Mouse (Mus musculus) G1E (cell line): ENCODE results near the gene Ccl5. TPM values are rescaled to one million over a fixed set of nuclear protein-coding genes. Genes with fewer than 3 reads are reported as not detected.

Source experiments
- ATAC-seq: 2 replicates; pipeline ENCODE4 v1.8.0; 2016; ENCODE audit warnings: mild to moderate bottlenecking; ENCODE audit not compliant: insufficient number of reproducible peaks, poor library complexity, low FRiP score, severe bottlenecking; ENCODE audit errors: extremely low read depth
- DNase-seq: peaks from one replicate; pipeline ENCODE4 v3.0.0; 2012; ENCODE audit warnings: low spot score
- H3K27me3 ChIP-seq: 2 replicates; pipeline ENCODE4 v1.6.1; 2012; ENCODE audit warnings: mild to moderate bottlenecking, low read length, inconsistent platforms; ENCODE audit not compliant: insufficient read depth
- H3K36me3 ChIP-seq: replicated peaks from 2 replicates; pipeline ENCODE3; 2012; ENCODE audit warnings: mild to moderate bottlenecking, inconsistent platforms
- H3K4me1 ChIP-seq: 2 replicates; pipeline ENCODE4 v1.6.1; 2012; ENCODE audit warnings: low read depth, low read length, inconsistent platforms, mixed read lengths; ENCODE audit not compliant: insufficient read depth
- H3K4me3 ChIP-seq: 2 replicates; pipeline ENCODE4 v1.5.1; 2012; ENCODE audit warnings: low read depth, mild to moderate bottlenecking, inconsistent platforms, low read length, moderate library complexity, mixed read lengths
- H3K9me3 ChIP-seq: replicated peaks from 2 replicates; pipeline ENCODE4 v1.6.1; 2012; ENCODE audit warnings: inconsistent platforms
- CTCF ChIP-seq: IDR thresholded peaks from 2 replicates; pipeline ENCODE4 v1.5.1; 2012; ENCODE audit warnings: low read depth, low read length, inconsistent platforms, mixed read lengths
- GATA1 ChIP-seq: IDR thresholded peaks from 2 replicates; pipeline ENCODE4 v1.6.1; 2012; ENCODE audit warnings: borderline replicate concordance, low read length, inconsistent platforms, mixed read lengths
- GATA2 ChIP-seq: IDR thresholded peaks from 2 replicates; pipeline ENCODE4 v1.6.1; 2012; ENCODE audit warnings: low read depth, low read length, inconsistent platforms, borderline replicate concordance
- POLR2AphosphoS5 ChIP-seq: IDR thresholded peaks from 2 replicates; pipeline ENCODE4 v1.6.1; 2012; ENCODE audit warnings: low read depth, low read length, inconsistent platforms; ENCODE audit not compliant: insufficient replicate concordance
- TAL1 ChIP-seq: conservative IDR thresholded peaks from 2 replicates; pipeline ENCODE4 v1.6.1; 2012; ENCODE audit warnings: low read depth, low read length, inconsistent platforms, mixed read lengths
- polyA plus RNA-seq: library from polyadenylated mRNA; stranded (reverse); fragments of >175 nt; gene quantifications from 2 replicates; pipeline ENCODE4 v1.2.3, GENCODE M21; 2012
- total RNA-seq, 2 experiments: library from RNA; stranded (forward) in 1 of 2; stranded (reverse) in 1 of 2; fragments of 200-1000 nt in 1 of 2; fragments of >200 nt in 1 of 2; fragmentation: Nextera tagmentation in 1 of 2; gene quantifications; 2 replicates each; pipeline ENCODE4 v1.2.3; 2014 to 2017

Ccl5 gene
- total and polyA plus RNA-seq, 3 experiments = 3.1 TPM; not detected in 2

DNA sequence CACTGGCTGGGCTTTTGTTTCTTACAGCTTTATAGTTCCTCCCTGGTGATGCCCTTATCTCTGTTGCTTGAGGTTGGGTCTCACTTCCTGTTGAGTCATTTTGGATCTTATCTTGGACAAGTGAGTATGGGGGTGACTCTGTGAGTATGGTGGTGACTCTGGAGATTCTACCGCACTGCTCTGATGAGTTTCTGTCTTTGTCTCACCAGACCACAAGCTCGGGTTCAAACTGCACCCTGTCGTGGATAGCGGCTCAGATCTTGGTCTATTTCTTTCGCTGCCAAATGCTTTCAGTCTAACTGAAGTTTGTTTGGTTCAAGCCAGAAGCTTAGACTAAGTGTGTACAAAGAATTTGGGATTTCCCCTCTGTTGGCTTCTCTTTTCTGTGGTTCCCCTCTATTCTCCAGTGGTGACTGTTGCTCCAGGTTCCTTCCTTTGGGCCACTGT, 19.9 kb upstream of the Ccl5 start:
- Histone ChIP-seq H3K36me3 (no peaks in the 10 kb centered on the region), H3K4me1 (peaks cover 14% of the 10 kb centered on the region; the same call in 1 of the 2 replicates), H3K27me3 (peaks cover 5% of the 10 kb centered on the region; the same call in 1 of the 2 replicates), H3K9me3 (no peaks in the 10 kb centered on the region), H3K4me3 (no peak overlapping the region)
- peak; percentile 89 for ATAC-seq
- peak; percentile 12 for DNase-seq
- no peak for TF ChIP-seq POLR2AphosphoS5
- no peak for TF ChIP-seq GATA2
- no peak for TF ChIP-seq GATA1
- TF ChIP-seq CTCF = no peak
- no peak for TF ChIP-seq TAL1

DNA sequence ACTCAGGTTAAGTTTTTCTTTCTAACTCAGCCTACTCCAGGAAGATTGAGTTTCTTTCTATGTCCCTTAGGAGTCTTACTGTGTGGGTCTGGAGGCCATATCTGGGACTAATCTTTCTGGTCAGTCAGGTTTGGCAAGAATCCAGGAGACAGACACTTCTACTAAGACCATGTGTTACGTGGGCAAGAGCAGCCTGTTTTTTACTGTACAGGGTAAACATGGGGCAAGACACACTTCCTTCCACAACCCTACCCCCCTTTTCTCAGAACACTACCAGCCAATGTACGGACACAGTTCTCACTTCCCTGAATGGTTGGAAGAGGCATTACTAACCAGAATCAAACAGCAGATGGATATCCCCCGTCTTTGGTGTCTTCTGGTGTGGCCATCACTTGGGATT, 13.9 kb upstream of the Ccl5 start:
- H3K27me3 ChIP-seq = 0 out of 2 replicates have a peak, but pooled peaks cover under 1% of the 10 kb centered on the region
- no peaks in the 10 kb centered on the region for H3K36me3 ChIP-seq
- no peaks in the 10 kb centered on the region for H3K9me3 ChIP-seq
- TF ChIP-seq POLR2AphosphoS5 = no peak
- no peak for TF ChIP-seq TAL1
- TF ChIP-seq CTCF = no peak
- no peak for TF ChIP-seq GATA2
- TF ChIP-seq GATA1 = no peak
- DNase-seq = no peak
- 0 out of 2 replicates have a peak, but pooled peaks cover under 1% of the 10 kb centered on the region for H3K4me1 ChIP-seq
- no peak overlapping the region for H3K4me3 ChIP-seq
- no peak for ATAC-seq

DNA sequence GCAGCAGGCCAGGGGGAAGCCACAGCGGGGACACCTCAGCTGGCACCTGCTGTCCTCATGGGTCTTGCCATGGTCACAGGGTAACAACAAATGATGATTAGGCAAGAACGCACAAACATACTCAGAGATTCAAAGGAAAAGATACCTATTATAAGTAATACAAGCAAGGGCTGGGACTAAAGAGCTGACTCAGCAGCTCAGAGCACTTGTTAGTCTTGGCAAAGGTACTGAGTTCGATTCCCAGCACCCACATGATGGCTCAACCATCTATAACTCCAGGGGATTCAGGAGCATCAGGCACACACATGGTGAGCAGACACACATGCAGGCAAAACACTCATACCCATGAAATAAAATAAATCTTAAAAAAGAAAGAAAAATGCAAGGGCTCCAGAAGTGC, 11.1 kb upstream of the Ccl5 start:
- peaks cover 3% of the 10 kb centered on the region; the same call in 1 of the 2 replicates for H3K27me3 ChIP-seq

DNA sequence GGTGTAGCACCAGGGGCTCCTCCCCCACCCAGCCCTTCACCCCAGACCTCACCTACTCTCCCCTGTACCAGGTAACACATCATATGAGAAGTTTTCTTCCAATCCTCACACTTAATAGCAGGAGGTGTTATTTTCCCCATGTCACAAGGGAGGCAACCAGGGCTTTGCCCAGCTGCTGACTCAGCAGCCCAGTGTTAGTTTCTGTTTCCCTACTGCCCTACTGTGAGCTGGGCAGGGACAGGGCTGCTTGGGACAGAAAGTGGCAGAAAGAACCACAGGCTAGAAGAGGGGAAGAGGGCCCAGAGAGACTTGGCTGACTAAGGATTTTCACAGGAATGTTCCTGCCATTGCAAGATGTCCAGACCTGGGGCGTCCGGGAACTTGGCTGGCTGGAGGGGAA, 10.6 kb upstream of the Ccl5 start:
- Histone ChIP-seq H3K4me3 (no peak overlapping the region), H3K4me1 (no peaks in the 10 kb centered on the region; the same call in 1 of the 2 replicates), H3K9me3 (no peaks in the 10 kb centered on the region), H3K27me3 (peaks cover 3% of the 10 kb centered on the region; the same call in 1 of the 2 replicates), H3K36me3 (no peaks in the 10 kb centered on the region)
- DNase-seq (no peak), ATAC-seq (no peak)
- TF ChIP-seq TAL1 (no peak), GATA2 (no peak), CTCF (no peak), POLR2AphosphoS5 (no peak), GATA1 (no peak)

More for the DNA sequence above, 11.1 kb upstream of the Ccl5 start:
- DNase-seq = no peak
- H3K36me3 ChIP-seq = no peaks in the 10 kb centered on the region
- H3K4me3 ChIP-seq = no peak overlapping the region
- ATAC-seq = no peak
- no peaks in the 10 kb centered on the region; the same call in 1 of the 2 replicates for H3K4me1 ChIP-seq
- no peak for TF ChIP-seq GATA2
- no peak for TF ChIP-seq POLR2AphosphoS5
- TF ChIP-seq GATA1 = no peak
- TF ChIP-seq CTCF = no peak
- TF ChIP-seq TAL1 = no peak
- no peaks in the 10 kb centered on the region for H3K9me3 ChIP-seq

DNA sequence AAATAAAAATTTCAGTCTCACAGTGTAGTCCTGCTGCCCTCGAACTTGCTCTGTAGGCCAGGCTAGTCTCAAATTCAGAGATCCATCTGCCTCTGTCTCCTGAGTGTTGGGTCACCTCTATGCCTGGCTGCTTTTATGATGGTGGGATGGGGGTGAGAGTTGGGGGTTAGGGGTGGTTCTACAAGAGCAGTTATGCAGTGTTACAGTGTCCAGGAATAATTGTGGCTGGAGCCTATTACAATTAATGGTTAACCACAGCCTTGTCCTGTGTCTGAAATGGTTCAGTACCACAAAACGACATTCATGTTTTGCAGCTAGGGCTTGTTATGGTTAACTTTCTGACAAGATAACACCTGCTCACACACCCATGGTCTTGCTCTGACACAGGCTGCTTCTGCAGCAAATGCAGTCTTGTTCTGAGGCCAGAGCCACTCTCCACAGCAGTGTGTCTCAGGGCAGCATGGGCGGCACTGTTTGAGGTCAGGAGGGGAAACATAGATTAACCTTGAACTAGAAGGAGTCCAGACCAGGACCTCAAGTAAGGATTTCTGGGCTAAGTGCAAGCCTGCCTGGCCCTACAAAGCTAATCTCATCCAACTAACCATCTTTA, 8.5 kb upstream of the Ccl5 start:
- peaks cover 6% of the 10 kb centered on the region; the same call in 1 of the 2 replicates for H3K27me3 ChIP-seq
- H3K9me3 ChIP-seq = no peaks in the 10 kb centered on the region
- TF ChIP-seq GATA2 = no peak
- TF ChIP-seq POLR2AphosphoS5 = no peak
- no peak for TF ChIP-seq CTCF
- no peak for TF ChIP-seq TAL1
- no peaks in the 10 kb centered on the region for H3K36me3 ChIP-seq
- ATAC-seq = no peak
- peaks cover 3% of the 10 kb centered on the region for H3K4me1 ChIP-seq
- no peak overlapping the region for H3K4me3 ChIP-seq
- no peak for DNase-seq

DNA sequence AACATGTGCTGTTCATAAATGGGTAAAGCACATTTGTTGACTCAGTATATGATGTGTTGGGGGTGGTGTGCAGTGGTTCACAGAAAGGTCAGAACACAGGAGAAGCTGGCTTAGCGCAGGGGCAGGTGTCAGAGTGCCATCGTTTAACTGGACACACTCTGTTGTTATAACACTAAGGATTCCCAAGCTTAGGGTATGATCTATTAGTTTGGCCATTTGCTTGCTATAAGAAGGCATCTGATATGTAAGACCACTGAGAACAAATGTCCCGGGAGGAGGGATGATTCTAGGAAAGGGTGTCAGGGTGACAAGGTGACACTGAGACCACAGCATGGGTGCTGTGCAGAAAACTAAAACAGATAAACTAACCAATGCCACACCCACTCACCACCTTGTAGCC, 6.5 kb upstream of the Ccl5 start:
- ATAC-seq (no peak), DNase-seq (no peak)
- Histone ChIP-seq H3K9me3 (no peaks in the 10 kb centered on the region), H3K4me1 (peaks cover 3% of the 10 kb centered on the region), H3K4me3 (no peak overlapping the region), H3K36me3 (no peaks in the 10 kb centered on the region), H3K27me3 (peaks cover 6% of the 10 kb centered on the region; the same call in 1 of the 2 replicates)
- TF ChIP-seq CTCF (no peak), TAL1 (no peak), POLR2AphosphoS5 (no peak), GATA1 (no peak), GATA2 (no peak)
